Mouse (Mus musculus) embryo, embryonic 11 days (tissue): ENCODE results near the gene Notch4.

ENCODE experiments used
- DNase-seq: peaks from one replicate; pipeline ENCODE4 v3.0.0-alpha.2; 2015

Notch4 gene

DNA sequence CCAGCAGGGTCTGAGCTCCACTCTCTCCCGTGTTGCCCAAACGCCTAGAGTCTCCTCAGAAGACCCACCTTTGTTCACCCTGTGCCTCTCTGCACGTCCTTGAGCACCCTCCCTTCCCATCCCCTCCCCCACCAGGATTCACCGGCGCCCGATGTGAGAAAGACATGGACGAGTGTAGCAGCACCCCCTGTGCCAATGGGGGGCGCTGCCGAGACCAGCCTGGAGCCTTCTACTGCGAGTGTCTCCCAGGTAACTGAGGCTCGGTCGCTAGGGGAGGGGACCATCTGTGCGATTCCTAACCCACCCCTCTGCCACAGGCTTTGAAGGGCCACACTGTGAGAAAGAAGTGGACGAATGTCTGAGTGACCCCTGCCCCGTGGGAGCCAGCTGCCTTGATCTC lies 8.3 kb downstream of the Notch4 start:
- no peak for DNase-seq

DNA sequence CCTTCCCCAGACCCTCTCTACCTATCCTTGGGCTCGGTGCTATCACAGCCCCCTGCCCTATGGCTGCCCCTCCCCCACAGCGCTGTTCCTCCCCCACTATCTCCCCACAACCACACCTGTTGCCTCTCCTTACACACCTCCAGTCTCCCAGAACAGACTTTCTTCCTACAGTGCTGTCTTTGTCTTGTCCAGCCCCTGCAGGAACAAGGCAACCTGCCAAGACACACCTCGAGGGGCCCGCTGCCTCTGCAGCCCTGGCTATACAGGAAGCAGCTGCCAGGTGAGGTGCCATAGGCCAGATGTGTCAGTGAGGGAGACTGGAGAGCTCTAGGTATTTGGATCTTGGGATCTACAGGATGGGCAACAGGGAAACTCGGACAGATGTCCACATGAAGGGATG lies 12.5 kb downstream of the Notch4 start:
- no peak for DNase-seq

DNA sequence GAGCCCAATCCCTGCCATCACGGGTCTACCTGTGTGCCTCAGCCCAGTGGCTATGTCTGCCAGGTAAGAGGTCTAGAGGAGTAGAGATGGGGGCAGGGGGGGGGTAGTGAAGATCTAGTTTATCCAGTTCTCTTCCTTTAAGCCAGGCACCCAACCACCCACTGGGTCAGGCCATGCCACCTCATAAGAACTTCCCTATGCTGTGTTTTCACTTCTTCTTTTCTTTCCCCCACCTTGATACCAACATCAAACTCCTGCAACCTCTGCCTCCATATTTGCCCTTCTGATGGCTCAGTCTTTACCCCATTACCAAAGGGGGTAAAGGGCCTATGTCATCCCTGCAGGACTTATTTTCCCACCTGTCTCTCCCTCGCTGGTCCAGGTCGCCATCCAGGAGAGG lies 14.0 kb downstream of the Notch4 start:
- DNase-seq = no peak

DNA sequence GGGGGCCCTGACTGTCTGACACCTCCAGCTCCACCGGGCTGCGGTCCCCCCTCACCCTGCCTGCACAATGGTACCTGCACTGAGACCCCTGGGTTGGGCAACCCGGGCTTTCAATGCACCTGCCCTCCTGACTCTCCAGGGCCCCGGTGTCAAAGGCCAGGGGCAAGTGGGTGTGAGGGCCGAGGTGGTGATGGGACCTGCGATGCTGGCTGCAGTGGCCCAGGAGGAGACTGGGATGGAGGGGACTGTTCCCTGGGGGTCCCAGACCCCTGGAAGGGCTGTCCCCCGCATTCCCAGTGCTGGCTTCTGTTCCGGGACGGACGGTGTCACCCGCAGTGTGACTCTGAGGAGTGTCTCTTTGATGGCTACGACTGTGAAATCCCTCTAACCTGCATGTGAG lies 18.5 kb downstream of the Notch4 start:
- no peak for DNase-seq

DNA sequence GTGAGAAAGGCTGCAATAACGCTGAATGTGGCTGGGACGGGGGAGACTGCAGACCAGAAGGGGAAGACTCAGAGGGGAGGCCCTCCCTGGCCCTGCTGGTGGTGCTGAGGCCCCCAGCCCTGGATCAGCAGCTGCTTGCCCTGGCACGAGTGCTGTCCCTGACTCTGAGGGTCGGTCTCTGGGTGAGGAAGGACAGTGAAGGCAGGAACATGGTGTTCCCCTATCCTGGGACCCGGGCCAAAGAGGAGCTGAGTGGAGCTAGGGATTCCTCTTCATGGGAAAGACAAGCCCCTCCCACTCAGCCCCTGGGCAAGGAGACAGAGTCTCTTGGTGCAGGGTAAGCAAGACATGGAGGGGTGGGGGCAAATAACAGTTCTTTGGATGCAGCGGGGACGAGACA lies 19.3 kb downstream of the Notch4 start:
- no peak for DNase-seq

- no peak for DNase-seq
Observed at GRCm38 (mm10) chr17:34583819-34584218, 19.8 kb downstream of the Notch4 start.

DNA sequence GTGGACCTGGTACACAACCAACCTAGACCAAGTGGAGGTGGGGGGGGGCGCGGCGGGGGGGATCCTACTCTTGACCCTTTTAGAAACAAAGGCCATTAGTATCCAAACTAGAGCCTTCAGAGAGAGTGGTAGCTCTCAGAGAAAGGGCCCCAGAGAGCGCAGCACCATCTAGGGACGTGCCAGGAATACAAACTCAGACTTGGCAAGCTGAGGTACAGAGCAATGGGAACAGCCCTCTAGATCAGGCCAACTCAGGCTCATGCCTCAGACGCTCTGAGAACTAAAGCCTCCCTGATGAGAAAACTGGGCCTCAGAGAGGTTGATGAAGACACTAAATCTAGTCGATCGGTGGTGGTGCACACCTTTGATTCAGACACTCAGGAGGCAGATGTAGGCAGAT lies 21.1 kb downstream of the Notch4 start:
- DNase-seq = no peak

- peak; percentile 62 for DNase-seq
Observed at GRCm38 (mm10) chr17:34585877-34586771, 22.1 kb downstream of the Notch4 start.

DNA sequence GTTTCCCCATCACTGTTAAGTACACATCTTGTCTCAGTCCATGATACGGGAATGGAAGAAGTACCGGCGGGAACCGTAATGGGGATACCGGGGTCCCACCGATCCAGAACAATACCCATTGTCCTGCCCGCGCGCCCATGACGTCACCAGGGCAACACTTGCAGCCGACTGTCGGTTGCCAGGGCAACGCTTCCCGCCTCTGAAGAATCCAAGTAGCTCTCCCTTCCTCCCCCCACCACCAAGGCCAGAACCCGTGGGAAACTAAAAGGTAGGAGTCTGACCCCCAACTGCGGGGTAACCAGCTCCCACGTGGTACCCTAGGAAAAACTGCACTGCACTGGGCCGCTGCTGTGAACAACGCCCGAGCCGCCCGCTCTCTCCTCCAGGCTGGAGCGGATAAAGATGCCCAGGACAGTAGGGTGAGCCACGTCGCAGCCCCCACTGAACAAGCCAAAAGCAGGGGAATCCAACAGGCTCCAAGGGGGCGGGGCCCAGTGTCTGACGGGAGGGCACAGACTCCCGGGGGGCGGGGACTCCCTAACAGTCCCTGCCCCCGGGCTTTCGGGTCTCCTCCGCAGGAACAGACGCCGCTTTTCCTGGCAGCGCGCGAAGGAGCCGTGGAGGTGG lies 22.8 kb downstream of the Notch4 start:
- DNase-seq = peak; percentile 97

GRCm38 (mm10) chr17:34587423-34587811 lies 23.3 kb downstream of the Notch4 start:
- peak; percentile 98 for DNase-seq

DNA sequence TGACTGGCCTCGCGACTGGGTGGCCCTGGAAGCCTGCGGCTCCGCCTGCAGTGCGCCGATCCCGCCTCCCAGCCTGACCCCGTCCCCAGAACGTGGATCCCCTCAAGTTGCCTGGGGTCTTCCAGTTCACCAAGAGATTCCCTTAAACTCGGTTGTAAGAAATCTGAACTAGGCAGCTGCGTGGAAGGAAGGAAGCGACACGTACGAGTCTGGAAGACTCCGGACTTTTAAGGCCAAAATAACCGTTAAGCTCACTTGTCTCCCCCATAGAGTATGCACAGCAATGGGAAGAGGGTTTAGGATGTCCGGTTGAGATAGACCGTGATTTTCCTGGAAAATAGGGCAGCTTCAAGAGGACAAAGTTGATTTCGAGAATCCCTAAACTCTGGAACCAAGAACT lies 23.7 kb downstream of the Notch4 start:
- no peak for DNase-seq

GRCm38 (mm10) chr17:34588767-34589166 lies 24.7 kb downstream of the Notch4 start:
- DNase-seq = no peak

- no peak for DNase-seq
Observed at GRCm38 (mm10) chr17:34589206-34589605, 25.1 kb downstream of the Notch4 start.

GRCm38 (mm10) chr17:34589681-34590101 lies 25.6 kb downstream of the Notch4 start, which contains the start of gene Gpsm3:
Gene Gpsm3, plus strand, starts transcription at chr17:34589806.
- peak; percentile 45 for DNase-seq

DNA sequence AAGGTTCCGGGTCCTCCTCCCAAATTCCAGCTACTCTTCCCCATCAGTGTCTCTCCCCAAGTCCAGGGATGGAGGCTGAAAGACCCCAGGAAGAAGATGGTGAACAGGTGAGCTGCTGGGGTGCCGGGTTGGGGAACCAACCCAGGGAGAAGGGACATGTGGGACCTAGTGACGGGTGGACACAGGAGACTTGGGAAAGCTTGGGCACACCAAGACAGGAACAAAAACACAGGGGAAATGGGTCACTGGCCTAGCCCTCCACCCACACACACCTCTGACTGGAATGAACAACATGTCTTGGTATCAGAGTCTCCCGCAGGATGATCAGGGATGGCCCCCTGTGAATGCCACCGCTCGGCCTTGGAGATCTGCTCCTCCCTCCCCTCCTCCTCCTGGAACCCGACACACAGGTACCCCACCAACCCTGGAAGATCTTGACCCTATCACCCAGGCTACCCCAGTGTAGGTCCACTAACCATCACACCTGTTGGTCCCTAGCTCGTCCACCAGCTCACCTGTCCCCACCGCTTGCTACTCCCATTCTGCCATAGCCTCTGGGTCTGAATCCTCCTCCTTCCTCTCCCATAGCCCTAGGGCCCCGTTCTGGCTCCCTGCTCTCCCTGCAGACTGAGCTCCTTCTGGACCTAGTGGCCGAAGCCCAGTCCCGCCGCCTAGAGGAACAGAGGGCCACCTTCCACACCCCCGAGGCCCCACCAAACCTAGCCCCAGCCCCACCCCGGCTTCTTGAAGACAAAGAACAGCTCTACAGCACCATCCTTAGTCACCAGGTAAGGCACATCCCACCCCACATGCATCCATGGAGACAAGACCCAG lies 26.3 kb downstream of the Notch4 start:
- no peak for DNase-seq

DNA sequence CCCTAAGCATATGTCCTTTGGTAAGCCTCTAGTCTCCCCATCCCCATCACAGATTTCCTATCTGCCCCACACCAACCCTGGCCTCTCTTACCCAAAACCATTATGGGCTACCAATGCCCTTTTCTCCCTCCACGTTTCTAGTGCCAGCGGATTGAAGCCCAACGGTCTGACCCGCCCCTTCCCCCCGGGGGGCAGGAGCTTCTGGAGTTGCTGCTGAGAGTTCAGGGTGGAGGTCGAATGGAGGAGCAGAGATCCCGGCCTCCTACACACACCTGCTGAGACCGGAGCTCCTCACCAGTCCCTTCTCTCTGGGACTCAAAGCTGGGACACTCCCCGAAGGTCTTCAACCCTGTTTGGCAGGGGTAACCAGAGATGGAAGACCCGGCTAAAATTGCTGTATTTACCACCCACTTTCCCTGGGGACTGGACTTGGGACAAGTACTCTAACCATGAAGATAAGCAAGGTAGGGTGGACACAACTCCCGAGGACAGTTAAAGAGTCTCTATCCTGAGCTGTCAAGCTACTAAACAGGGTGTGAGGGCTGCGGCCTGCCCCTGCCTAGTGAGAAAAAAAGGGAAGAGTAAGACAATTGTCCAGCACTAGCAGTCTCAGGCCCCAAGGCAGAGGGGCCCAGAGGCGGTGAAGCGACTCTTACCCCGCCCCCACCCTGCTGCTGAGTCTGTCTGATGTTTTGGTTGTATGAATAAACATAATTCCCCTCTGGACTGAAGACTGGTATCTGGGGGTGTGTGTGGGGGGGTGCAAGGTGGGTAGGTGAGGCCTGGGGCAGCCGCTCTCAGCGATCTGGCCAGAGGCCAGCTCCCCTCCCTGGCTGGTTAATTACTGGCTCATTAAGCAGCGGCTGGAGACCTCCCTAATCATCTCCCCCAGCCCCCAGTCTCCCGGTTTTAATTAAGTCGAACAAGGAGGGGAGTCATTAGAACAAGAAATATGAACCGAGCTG lies 27.2 kb downstream of the Notch4 start, which contains the start of gene Pbx2:
TSS of gene Pbx2 (plus strand) at position 238 of the 965 bp plus-strand sequence.
- DNase-seq = peak; percentile 77

GRCm38 (mm10) chr17:34591994-34592375 lies 27.9 kb downstream of the Notch4 start:
- peak; percentile 95 for DNase-seq

DNA sequence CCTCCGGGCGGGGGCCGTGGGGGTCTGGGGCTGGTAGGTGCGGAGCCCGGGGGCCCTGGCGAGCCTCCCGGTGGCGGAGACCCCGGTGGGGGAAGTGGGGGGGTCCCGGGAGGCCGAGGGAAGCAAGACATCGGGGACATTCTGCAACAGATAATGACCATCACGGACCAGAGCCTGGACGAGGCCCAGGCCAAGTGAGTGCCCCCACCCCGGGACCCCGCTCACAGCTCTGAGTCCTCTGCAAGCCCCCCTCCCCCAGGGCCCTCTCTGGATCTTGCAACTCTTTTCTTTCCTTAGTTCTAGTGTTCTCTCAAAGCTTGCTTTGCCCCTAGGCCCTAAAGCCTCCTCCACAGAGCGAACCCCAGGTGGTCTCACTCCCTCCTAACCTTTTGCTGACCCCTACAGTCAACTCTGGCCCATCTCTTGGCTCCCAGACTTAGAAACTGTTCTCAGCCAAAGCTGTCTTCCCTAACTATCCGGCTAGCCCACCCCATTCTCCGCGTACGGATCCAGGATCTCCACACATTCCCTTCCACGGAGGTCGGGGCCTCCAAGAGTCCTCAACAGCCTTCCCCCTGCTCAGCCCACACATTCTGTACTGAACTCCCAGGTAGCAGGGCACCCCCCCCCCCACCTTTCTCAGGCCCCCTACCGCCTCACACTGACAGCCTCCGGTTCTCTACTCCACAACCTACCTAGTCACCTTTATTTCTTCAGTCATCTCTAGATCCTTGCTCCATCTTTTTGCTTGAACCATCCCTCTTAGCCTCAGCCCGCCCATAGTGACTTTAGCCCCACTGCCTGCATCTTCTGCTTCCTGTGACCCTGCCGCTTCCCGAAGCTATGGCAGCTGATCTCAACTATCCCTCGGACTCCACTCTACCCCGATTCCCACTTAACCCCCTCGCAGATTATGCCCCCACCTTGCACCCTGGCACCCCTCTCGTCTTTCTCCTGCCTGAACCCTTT lies 28.8 kb downstream of the Notch4 start:
- DNase-seq = peak; percentile 67

- peak; percentile 59 for DNase-seq
Observed at GRCm38 (mm10) chr17:34593752-34594525, 29.9 kb downstream of the Notch4 start.

GRCm38 (mm10) chr17:34596098-34596497 lies 32.0 kb downstream of the Notch4 start:
- no peak for DNase-seq
